Mouse (Mus musculus) G1E (cell line): Measurements from ENCODE around the gene Arid5b. TPM values are rescaled to one million over a fixed set of nuclear protein-coding genes. Genes with fewer than 3 reads are reported as not detected.

Source experiments
- ATAC-seq: 2 replicates; pipeline ENCODE4 v1.8.0; 2016; ENCODE audit warnings: mild to moderate bottlenecking; ENCODE audit not compliant: insufficient number of reproducible peaks, poor library complexity, low FRiP score, severe bottlenecking; ENCODE audit errors: extremely low read depth
- DNase-seq: peaks from one replicate; pipeline ENCODE4 v3.0.0; 2012; ENCODE audit warnings: low spot score
- H3K27me3 ChIP-seq: 2 replicates; pipeline ENCODE4 v1.6.1; 2012; ENCODE audit warnings: mild to moderate bottlenecking, low read length, inconsistent platforms; ENCODE audit not compliant: insufficient read depth
- H3K36me3 ChIP-seq: replicated peaks from 2 replicates; pipeline ENCODE3; 2012; ENCODE audit warnings: mild to moderate bottlenecking, inconsistent platforms
- H3K4me1 ChIP-seq: 2 replicates; pipeline ENCODE4 v1.6.1; 2012; ENCODE audit warnings: low read depth, low read length, inconsistent platforms, mixed read lengths; ENCODE audit not compliant: insufficient read depth
- H3K4me3 ChIP-seq: 2 replicates; pipeline ENCODE4 v1.5.1; 2012; ENCODE audit warnings: low read depth, mild to moderate bottlenecking, inconsistent platforms, low read length, moderate library complexity, mixed read lengths
- H3K9me3 ChIP-seq: replicated peaks from 2 replicates; pipeline ENCODE4 v1.6.1; 2012; ENCODE audit warnings: inconsistent platforms
- CTCF ChIP-seq: IDR thresholded peaks from 2 replicates; pipeline ENCODE4 v1.5.1; 2012; ENCODE audit warnings: low read depth, low read length, inconsistent platforms, mixed read lengths
- GATA1 ChIP-seq: IDR thresholded peaks from 2 replicates; pipeline ENCODE4 v1.6.1; 2012; ENCODE audit warnings: borderline replicate concordance, low read length, inconsistent platforms, mixed read lengths
- GATA2 ChIP-seq: IDR thresholded peaks from 2 replicates; pipeline ENCODE4 v1.6.1; 2012; ENCODE audit warnings: low read depth, low read length, inconsistent platforms, borderline replicate concordance
- POLR2AphosphoS5 ChIP-seq: IDR thresholded peaks from 2 replicates; pipeline ENCODE4 v1.6.1; 2012; ENCODE audit warnings: low read depth, low read length, inconsistent platforms; ENCODE audit not compliant: insufficient replicate concordance
- TAL1 ChIP-seq: conservative IDR thresholded peaks from 2 replicates; pipeline ENCODE4 v1.6.1; 2012; ENCODE audit warnings: low read depth, low read length, inconsistent platforms, mixed read lengths
- polyA plus RNA-seq: library from polyadenylated mRNA; stranded (reverse); fragments of >175 nt; gene quantifications from 2 replicates; pipeline ENCODE4 v1.2.3, GENCODE M21; 2012
- total RNA-seq, 2 experiments: library from RNA; stranded (forward) in 1 of 2; stranded (reverse) in 1 of 2; fragments of 200-1000 nt in 1 of 2; fragments of >200 nt in 1 of 2; fragmentation: Nextera tagmentation in 1 of 2; gene quantifications; 2 replicates each; pipeline ENCODE4 v1.2.3; 2014 to 2017

Arid5b gene
- total and polyA plus RNA-seq, 3 experiments: 0.16 TPM; not detected in 2

- no peaks in the 10 kb centered on the region for H3K36me3 ChIP-seq
- H3K27me3 ChIP-seq: no peaks in the 10 kb centered on the region
- TF ChIP-seq POLR2AphosphoS5: no peak
- no peak for TF ChIP-seq CTCF
- TF ChIP-seq TAL1: no peak
- TF ChIP-seq GATA2: no peak
- TF ChIP-seq GATA1: no peak
- ATAC-seq (no peak), DNase-seq (no peak)
- H3K9me3 ChIP-seq: peaks cover 33% of the 10 kb centered on the region
- H3K4me1 ChIP-seq: no peaks in the 10 kb centered on the region
- H3K4me3 ChIP-seq: no peak overlapping the region
These were observed 191.6 kb downstream of the Arid5b start for GRCm38 (mm10) chr10:68086973-68087372.

DNA sequence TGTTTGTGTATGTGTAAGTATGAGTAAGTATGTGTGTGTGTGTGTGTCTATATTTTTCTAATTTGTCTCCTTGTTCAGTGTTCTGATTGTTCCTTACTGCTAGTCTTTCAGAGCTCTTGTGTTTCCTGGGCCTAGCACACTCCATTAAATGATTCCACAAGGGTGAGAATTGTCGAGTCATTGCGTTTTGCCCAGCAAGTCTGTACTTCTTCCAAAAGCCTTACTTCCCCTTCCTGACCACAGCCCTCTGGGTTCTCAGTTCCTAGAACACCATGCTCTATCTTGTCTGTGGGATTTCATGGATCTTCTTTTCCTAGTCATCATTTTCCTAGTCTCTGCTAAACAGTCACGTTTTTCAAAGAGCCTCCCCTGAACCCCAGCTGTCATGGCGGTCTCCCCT is 193.0 kb downstream of the Arid5b start:
- Histone ChIP-seq H3K4me3 (no peak overlapping the region), H3K9me3 (peaks cover 33% of the 10 kb centered on the region), H3K36me3 (no peaks in the 10 kb centered on the region), H3K4me1 (no peaks in the 10 kb centered on the region), H3K27me3 (no peaks in the 10 kb centered on the region)
- no peak for TF ChIP-seq TAL1
- no peak for TF ChIP-seq GATA2
- TF ChIP-seq CTCF: no peak
- TF ChIP-seq POLR2AphosphoS5: no peak
- no peak for TF ChIP-seq GATA1
- no peak for ATAC-seq
- DNase-seq: no peak

- Histone ChIP-seq H3K27me3 (no peaks in the 10 kb centered on the region), H3K4me1 (no peaks in the 10 kb centered on the region), H3K9me3 (peaks cover 39% of the 10 kb centered on the region), H3K4me3 (no peak overlapping the region), H3K36me3 (no peaks in the 10 kb centered on the region)
- DNase-seq (no peak), ATAC-seq (no peak)
- TF ChIP-seq GATA2 (no peak), TAL1 (no peak), CTCF (no peak), GATA1 (no peak), POLR2AphosphoS5 (no peak)
These were observed 196.8 kb downstream of the Arid5b start for GRCm38 (mm10) chr10:68081712-68082111.

GRCm38 (mm10) chr10:68079910-68080670 is 198.4 kb downstream of the Arid5b start:
- TF ChIP-seq GATA1 (no peak), GATA2 (no peak), POLR2AphosphoS5 (no peak), CTCF (no peak)
- Histone ChIP-seq H3K36me3 (no peaks in the 10 kb centered on the region), H3K4me3 (no peak overlapping the region), H3K9me3 (peaks cover 44% of the 10 kb centered on the region), H3K27me3 (no peaks in the 10 kb centered on the region), H3K4me1 (no peaks in the 10 kb centered on the region)
- ATAC-seq (no peak), DNase-seq (no peak)

DNA sequence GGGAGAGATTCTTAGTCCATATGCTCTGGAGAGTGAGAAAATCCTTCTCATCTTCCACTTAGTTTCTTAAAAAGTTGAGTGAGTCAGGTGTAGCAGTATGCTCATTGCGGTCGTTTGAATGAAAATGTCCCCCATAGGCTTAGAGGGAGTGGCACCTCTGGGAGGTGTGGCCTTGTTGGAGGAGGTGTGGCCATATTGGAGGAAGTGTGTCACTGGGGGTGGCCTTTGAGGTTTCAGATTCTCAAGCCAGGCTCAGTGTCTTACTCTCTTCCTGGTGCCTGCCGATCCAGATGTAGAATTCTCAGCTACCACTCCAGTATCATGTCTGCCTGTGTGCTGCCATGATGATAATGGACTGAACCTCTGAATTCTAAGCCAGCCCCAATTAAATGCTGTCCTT is 199.8 kb downstream of the Arid5b start:
- TF ChIP-seq CTCF (no peak), TAL1 (no peak), GATA1 (no peak), POLR2AphosphoS5 (no peak), GATA2 (no peak)
- no peak for ATAC-seq
- no peak for DNase-seq
- Histone ChIP-seq H3K9me3 (peaks cover 49% of the 10 kb centered on the region), H3K4me3 (no peak overlapping the region), H3K4me1 (no peaks in the 10 kb centered on the region), H3K36me3 (no peaks in the 10 kb centered on the region), H3K27me3 (no peaks in the 10 kb centered on the region)

- no peak overlapping the region for H3K4me3 ChIP-seq
- no peaks in the 10 kb centered on the region for H3K36me3 ChIP-seq
- H3K27me3 ChIP-seq: no peaks in the 10 kb centered on the region
- H3K9me3 ChIP-seq: peaks cover 44% of the 10 kb centered on the region
- DNase-seq (no peak), ATAC-seq (no peak)
- no peaks in the 10 kb centered on the region for H3K4me1 ChIP-seq
- TF ChIP-seq GATA1: no peak
- TF ChIP-seq POLR2AphosphoS5: no peak
- no peak for TF ChIP-seq CTCF
- TF ChIP-seq GATA2: no peak
- TF ChIP-seq TAL1: no peak
These were observed 203.4 kb downstream of the Arid5b start for GRCm38 (mm10) chr10:68075181-68075580.
